Mouse (Mus musculus) v-Abl transformed pro-B cells (cell line): Measurements from ENCODE around the gene Gpr85.
"Not testable (repeated sequence)": the region's sequence is repeated elsewhere in the genome, so short reads cannot be mapped to it uniquely, and the experiment has no call there.

ENCODE experiments used
- in situ Hi-C, 2 experiments: fragments of 400-800 bp; cut with MboI; formaldehyde crosslinking; loops; one replicate each; pipeline ENCODE4 v1.15.1; 2025; ENCODE audit not compliant: unreplicated experiment in 2 of 2

Gpr85 gene

GRCm38 (mm10) chr6:13839345-13840054 lies at the start of gene Gpr85:
Gene Gpr85 (minus strand): TSS chr6:13839942.
- in situ Hi-C loops, result no loop called here

DNA sequence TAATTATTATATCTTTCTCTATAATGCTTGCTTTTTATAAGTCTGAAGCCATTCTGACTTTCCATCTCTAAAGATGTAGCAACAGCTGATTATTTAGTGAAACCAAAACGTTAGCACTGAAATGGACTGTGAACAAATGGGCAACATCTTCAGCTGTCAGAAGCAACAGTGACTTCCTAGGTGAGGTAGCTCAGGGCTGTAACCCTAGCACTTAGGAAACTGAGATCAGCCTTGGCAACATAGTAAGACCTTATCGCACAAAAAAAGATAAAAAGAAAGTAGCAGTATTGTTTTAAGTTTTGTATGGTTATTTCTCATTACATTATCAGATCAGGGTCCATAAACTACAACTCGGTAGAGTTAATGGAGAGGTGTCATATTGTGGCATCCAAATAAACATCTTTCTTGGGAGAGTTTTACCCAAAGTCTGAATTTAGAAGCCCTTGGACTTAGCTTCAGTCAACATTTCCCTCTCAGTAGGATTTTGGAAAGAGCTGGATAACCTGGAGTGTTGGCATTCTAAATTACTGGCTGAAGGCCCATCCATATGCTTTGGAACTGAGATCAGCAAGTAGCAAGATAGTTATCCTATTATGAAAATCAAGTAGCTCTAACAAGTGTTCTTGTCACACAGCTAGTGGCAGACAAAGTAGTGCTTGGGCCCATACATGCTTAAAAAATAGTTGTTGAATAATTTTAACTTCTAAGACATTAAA lies 45.3 kb upstream of the Gpr85 start:
- in situ Hi-C loops, result loop anchor here (25.0 kb wide), 2 partner anchors 823 to 1973 kb away; partner anchors contain the start of genes Tmem106b (in 2 of the 2), Ndufa4 (in 1 of the 2) and Phf14 (in 1 of the 2)

DNA sequence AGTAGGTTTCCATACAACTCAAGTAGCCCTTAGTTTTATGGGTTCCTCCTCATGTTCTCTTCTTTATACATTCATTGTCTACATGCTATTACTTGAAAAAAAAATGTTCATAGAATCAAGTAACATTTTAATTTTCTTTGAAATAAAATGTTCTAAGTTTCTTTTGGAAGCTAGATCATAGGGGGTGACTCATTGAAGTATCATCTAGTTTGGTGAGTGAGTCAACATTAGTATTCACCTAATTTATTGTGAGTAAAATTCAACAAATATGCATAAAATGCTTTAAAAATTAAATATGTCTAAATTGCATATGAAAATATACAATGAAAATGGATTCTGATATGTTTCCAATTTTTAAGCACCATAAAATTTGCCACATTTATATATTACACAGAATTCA lies 43.2 kb upstream of the Gpr85 start:
- in situ Hi-C loops, result loop anchor here (25.0 kb wide), 2 partner anchors 821 to 1971 kb away; partner anchors contain the start of genes Tmem106b (in 2 of the 2), Ndufa4 (in 1 of the 2) and Phf14 (in 1 of the 2)

- in situ Hi-C loops, result loop anchor here (5.0 to 25.0 kb wide), 5 partner anchors 187 to 1962 kb away; partner anchors contain the start of genes Tmem168 (in 2 of the 2), Bmt2 (in 1 of the 2), Ndufa4 (in 1 of the 2) and Phf14 (in 1 of the 2)
Measured at GRCm38 (mm10) chr6:13873959-13874358, 34.2 kb upstream of the Gpr85 start.

DNA sequence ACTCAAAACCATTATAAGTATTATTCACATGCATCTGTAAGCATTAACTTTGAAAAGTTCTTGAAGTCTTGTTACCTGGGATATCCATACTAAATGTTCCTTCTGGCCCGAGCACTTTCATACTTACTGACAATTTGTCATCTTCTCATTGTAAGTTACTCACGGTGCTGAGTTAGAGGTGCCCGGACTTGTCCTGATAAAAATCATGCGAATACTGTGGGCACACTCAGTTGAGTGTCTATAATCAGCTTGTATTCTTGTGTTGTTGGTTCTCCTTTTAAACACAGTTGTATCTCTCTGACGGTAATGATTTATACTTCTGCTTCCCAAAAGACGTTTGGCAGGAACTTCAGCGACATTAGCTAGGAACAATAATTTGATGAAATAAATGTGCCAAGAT lies 32.3 kb upstream of the Gpr85 start:
- in situ Hi-C loops, result loop anchor here (5.0 to 25.0 kb wide), 5 partner anchors 185 to 1960 kb away; partner anchors contain the start of genes Tmem168 (in 2 of the 2), Bmt2 (in 1 of the 2), Ndufa4 (in 1 of the 2) and Phf14 (in 1 of the 2)

DNA sequence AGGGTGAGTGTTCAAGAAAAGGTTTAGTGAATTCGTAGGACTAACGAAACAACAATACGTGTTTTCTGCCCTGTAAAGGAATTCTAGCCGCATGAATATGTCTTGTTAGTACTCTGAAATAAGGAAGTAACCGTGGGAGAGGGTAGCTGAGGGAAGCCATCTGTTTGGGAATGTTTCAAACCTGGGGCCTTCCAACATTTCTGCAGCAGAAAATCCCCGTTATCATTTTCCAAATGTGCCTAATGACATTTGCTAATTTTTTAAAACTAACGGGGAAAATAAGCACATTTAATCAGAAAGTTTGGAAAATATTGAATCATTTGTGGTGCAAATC lies 31.9 kb upstream of the Gpr85 start:
- in situ Hi-C loops, result loop anchor here (5.0 to 25.0 kb wide), 5 partner anchors 184 to 1959 kb away; partner anchors contain the start of genes Tmem168 (in 2 of the 2), Bmt2 (in 1 of the 2), Ndufa4 (in 1 of the 2) and Phf14 (in 1 of the 2)

DNA sequence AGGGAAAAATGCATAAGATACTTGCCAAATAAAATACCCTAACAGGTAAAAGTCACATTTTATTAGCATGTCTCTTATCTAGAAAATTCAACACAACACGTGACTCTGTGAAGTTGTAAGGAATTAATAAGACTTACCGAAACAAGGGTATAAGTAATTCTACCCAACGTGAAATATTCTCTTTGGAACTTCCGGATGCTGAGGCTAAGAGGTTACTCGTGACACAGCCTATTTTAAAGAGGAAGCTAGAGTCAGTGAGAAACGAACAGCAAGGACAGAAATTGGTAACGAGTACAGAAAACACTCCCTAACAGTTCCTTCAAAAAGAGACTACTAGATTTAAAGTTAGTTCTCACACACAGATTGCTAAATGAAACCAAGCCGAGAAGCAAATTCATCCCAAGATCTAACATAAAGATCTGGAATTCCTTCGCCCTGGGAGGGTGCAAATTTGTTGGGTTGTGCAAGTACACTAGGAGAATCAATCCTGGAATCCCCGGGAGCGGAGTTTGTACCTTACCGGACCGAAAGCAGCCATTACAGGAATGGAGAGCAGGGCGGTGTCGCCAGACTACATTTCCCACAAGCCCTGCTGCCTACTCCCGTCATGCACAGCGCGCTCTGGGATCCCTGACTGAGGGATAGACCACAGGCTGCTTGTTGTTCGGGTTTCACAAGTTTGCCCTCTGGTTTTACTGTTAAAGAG lies 31.3 kb upstream of the Gpr85 start, which contains the start of gene 2610001J05Rik:
Gene 2610001J05Rik (minus strand): TSS at position 600 of the 706 bp plus-strand sequence.
- in situ Hi-C loops, result loop anchor here (5.0 to 25.0 kb wide), 5 partner anchors 184 to 1959 kb away; partner anchors contain the start of genes Tmem168 (in 2 of the 2), Bmt2 (in 1 of the 2), Ndufa4 (in 1 of the 2) and Phf14 (in 1 of the 2)

- in situ Hi-C loops, result loop anchor here (5.0 to 25.0 kb wide), 5 partner anchors 183 to 1958 kb away; partner anchors contain the start of genes Tmem168 (in 2 of the 2), Bmt2 (in 1 of the 2), Ndufa4 (in 1 of the 2) and Phf14 (in 1 of the 2)
Measured at GRCm38 (mm10) chr6:13870289-13870741, 30.6 kb upstream of the Gpr85 start.

DNA sequence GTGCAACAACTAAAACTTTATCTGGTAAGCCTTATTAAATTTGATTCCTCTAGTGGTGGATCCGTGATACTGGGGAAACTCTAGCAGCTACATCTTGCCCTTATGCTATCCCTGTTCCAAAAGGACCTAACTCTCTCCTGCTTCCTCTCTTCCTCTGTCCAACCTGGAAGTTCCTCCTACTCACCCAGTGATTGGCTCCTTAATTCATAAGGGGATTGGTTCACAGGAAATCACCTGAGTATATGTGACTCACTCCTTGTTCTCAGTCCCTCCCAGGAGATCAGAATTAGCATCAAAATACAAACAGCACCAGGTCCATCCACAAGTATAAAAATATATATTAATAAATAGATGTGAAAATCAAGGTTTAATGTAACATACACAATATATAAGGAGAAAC lies 20.9 kb upstream of the Gpr85 start:
- in situ Hi-C loops, result loop anchor here in 1 of 2 experiments (10.0 to 25.0 kb wide), 3 partner anchors 173 to 1948 kb away; partner anchors contain the start of genes Bmt2, Ndufa4 and Phf14

DNA sequence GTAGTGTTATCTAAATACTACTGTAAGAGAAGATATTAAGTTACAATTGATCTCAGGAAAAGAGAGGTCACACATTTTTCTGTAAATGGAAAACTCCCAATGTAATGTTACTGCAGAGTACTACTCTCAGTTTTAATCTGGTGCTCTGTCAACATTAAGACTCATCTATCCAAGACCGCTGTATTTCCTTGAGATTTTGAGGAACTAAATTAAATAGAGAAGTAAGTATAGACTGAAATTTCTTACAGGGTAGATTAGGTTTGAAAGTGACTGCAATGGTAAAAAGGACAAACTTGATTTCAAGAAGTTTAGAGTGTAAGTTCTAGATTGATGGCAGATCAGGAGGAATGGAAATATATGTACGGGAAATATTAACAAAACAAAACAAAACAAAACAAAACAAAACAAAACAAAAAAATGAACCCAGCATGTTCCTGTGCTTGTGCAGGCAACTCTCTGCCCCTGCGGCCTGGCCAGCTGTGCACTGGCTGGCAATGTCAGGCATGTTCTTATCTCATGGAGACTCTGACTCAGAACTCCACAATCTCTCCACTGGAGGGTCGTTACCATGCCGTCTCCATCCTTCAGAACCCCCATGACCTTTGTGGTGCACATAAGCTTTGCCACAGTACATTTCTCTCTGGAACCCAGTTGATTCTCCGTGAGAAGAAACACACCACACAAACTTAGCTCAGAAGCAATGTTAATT lies 20.3 kb upstream of the Gpr85 start:
- in situ Hi-C loops, result loop anchor here in 1 of 2 experiments (10.0 to 25.0 kb wide), 3 partner anchors 173 to 1948 kb away; partner anchors contain the start of genes Bmt2, Ndufa4 and Phf14

- in situ Hi-C loops, result loop anchor here in 1 of 2 experiments (25.0 kb wide), 2 partner anchors 167 to 1942 kb away; partner anchors contain the start of genes Bmt2, Ndufa4 and Phf14
Measured at GRCm38 (mm10) chr6:13854230-13854629, 14.5 kb upstream of the Gpr85 start.

GRCm38 (mm10) chr6:13853244-13853643 lies 13.5 kb upstream of the Gpr85 start:
- in situ Hi-C loops, result loop anchor here in 1 of 2 experiments (25.0 kb wide), 2 partner anchors 166 to 1941 kb away; partner anchors contain the start of genes Bmt2, Ndufa4 and Phf14

GRCm38 (mm10) chr6:13846031-13846430 lies 6.3 kb upstream of the Gpr85 start:
- in situ Hi-C loops, result not testable (repeated sequence)

DNA sequence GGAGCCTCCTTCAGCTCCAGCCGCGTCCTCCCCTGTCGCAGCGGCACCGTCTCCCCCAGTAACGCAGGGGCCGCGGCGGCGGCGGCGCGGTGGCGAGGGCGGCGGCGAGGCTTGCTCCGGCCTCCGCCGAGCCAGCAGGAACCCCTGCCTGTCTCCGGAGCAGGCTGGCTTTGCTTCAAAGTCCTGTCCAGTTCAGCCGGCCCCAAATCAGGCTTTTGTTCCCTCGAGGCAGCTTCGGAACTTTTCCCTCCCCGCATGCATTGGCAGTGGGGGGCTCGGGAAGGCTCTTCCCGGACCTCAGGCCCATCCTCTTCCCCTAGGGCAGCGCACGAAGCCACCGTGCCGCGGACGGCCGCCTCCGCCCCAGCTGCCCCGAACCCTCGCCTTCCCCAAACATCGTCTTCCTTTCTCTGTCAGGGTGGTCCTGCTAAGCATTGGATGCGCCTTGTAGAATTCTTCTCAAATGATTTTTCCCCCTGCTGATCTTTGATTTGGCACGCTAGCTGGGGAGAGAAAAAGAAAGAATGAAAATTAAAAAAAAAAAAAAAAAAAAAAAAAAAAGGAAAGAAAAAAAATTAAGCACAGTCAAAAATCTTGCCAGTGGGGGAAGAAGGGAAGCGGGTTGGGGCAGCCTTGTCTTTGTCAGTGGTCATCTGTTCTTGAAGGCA lies 931 bp downstream of the Gpr85 start:
- in situ Hi-C loops, result no loop called here

DNA sequence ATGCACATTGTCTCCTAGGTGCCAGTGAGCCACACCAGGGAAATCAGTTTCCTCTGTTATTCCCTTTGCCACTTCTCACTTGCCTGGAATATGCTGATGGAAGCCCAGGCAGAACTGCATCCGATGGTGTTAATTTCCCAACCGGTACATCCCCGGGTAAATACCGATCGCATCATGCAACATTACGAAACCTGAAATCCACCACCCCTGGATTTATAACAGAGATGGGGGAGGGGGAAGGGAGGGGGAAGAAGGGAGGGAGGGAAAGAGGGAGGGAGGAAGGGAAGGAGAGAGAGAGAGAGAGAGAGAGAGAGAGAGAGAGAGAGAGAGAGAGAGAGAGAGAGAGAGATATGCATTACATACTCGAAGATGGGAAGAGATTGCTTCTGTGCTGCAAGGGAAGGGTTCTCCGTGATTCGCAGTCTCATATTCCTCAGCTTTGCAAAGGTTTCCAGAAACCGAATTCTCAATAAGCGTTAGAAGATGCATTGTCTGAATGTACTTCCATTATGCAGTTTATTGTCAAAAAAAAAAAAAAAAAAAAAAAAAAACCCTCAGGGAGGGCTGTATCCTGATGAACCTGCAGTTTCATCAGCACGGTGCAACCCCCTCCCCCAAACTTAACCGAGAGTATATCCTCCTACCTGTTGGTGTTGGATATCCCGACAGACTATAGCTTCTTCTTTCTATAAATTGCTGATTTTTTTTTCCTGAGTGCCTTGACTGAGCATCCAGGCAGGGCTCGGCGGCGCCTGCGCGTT lies 1.6 kb downstream of the Gpr85 start:
- in situ Hi-C loops, result no loop called here

DNA sequence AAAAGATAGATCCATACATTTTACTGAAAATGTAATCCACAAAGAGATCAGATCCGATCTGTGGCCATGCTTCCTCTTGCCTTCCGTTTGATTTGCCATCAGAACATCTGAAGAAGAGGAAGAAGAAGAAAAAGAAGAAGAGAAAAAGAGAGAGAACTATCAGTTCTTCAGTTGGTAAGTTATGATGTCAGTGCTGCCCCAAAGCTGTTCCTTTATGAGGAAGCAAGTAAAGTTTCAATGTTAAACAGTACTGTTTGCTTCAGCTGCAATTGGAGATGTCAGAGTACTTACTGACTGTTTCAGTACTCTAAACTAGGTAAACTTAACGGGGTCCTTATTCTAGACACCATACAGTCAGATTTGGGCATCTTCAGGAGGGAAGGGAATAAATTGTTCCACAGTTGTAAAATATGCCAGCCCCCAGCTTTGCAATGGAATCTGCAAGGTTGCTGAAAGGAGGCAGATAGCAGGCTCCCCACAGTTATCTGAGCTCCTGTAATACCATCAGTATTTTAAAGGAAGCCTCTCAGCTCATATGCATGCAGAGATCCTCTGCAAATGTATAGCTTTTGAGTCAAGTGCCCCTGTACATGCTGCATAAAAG lies 2.7 kb downstream of the Gpr85 start:
- in situ Hi-C loops, result no loop called here
